Mouse (Mus musculus) forebrain, embryonic 10.5 days (tissue): ENCODE results near the gene Htra2. TPM values are rescaled to one million over a fixed set of nuclear protein-coding genes. Genes with fewer than 3 reads are reported as not detected.

Experiments
- DNase-seq: peaks from one replicate; pipeline ENCODE4 v3.0.0-alpha.2; 2017; ENCODE audit warnings: low spot score; ENCODE audit errors: extremely low spot score
- H3K27ac ChIP-seq: fragments of 300-500 bp; sonication (generic); 2 replicates; pipeline ENCODE4 v1.5.1; 2016; ENCODE audit warnings: mild to moderate bottlenecking
- H3K27me3 ChIP-seq: fragments of 300-500 bp; sonication (generic); 2 replicates; pipeline ENCODE4 v1.6.1; 2016; ENCODE audit warnings: mild to moderate bottlenecking; ENCODE audit not compliant: poor library complexity, severe bottlenecking
- H3K36me3 ChIP-seq: fragments of 300-500 bp; sonication (generic); replicated peaks from 2 replicates; pipeline ENCODE4 v1.6.1; 2016; ENCODE audit warnings: mild to moderate bottlenecking, moderate library complexity
- H3K4me1 ChIP-seq: fragments of 300-500 bp; sonication (generic); 2 replicates; pipeline ENCODE4 v1.6.1; 2016
- H3K4me3 ChIP-seq: fragments of 300-500 bp; sonication (generic); 2 replicates; pipeline ENCODE4 v1.5.1; 2016; ENCODE audit warnings: mild to moderate bottlenecking, moderate library complexity
- H3K9me3 ChIP-seq: fragments of 300-500 bp; sonication (generic); 2 replicates; pipeline ENCODE4 v1.6.1; 2016; ENCODE audit warnings: mild to moderate bottlenecking, moderate library complexity
- WGBS: fragments of 180-500 bp; shearing (Covaris S2); methylation state at CpG from one replicate; pipeline ENCODE4 v1.1.7; 2016; 5-methylcytosine and 5-hydroxymethylcytosine counted together
- polyA plus RNA-seq: library from polyadenylated mRNA; unstranded; fragments of >200 nt; fragmentation: Nextera tagmentation; extraction: Ambion mirVana; gene quantifications from 2 replicates; pipeline ENCODE4 v1.2.1, GENCODE M21; 2016

Htra2 gene
- polyA plus RNA-seq, 1 experiment from 2014 or later: 78.1 TPM

DNA sequence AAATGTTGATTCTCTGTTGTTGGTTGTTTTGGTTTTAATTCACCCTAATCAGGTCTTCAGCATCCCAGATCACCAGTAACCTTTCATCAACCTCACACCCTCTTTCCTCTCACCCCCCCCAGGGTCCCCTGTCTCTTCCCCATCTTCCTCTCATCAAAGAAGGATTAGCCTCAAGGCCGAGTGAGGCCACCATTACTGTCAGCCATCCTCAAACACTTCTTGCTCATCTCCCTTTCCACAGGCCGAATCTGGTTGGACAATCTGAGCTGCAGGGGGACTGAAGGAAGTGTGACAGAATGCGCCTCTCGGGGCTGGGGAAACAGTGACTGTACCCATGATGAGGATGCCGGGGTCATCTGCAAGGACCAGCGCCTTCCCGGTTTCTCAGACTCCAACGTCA is 17.9 kb downstream of the Htra2 start:
- Histone ChIP-seq H3K27ac (no peak overlapping the region), H3K4me3 (no peak overlapping the region), H3K4me1 (peaks cover 46% of the 10 kb centered on the region), H3K27me3 (peaks cover 65% of the 10 kb centered on the region), H3K36me3 (no peaks in the 10 kb centered on the region), H3K9me3 (no peaks in the 10 kb centered on the region)
- 83% methylated on average over 8 of the region's 8 CpGs for WGBS
- no peak for DNase-seq

DNA sequence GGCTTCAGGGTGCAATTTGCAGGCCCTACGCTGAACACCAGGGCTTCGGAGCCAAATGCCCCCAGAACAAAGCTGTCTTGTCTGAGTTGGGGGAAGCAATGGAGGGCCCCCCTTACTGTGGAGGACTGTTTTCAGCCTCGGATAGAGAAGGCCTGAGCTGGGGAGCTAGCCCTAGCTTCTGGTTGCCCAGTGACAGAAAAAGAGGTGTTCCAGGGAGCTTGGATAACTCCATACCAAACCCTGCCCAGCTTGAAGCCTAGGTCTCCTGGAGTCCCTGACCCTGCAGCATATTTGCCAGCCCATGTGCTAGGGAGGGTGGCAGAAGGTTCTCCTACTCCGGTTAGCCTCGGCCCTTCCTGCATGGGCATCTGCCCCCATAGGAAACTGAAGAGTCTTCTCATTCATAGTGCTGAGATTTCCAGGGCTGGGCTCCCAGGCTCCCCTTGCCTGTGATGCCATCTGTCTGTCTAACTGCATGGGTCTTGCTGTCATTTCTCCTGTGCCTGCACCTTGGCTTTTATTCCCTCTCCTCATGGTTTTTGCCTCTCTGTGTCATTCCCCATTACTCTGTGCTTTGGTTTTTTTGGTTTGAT is 20.5 kb downstream of the Htra2 start:
- no peak for DNase-seq
- Histone ChIP-seq H3K36me3 (peaks cover 3% of the 10 kb centered on the region; the same call in 1 of the 2 replicates), H3K27ac (peak overlapping the region; percentile 86), H3K4me3 (peak overlapping the region; percentile 68), H3K27me3 (peaks cover 86% of the 10 kb centered on the region), H3K9me3 (no peaks in the 10 kb centered on the region), H3K4me1 (peaks cover 70% of the 10 kb centered on the region)
- WGBS: 22% methylated on average over 5 of the region's 5 CpGs

DNA sequence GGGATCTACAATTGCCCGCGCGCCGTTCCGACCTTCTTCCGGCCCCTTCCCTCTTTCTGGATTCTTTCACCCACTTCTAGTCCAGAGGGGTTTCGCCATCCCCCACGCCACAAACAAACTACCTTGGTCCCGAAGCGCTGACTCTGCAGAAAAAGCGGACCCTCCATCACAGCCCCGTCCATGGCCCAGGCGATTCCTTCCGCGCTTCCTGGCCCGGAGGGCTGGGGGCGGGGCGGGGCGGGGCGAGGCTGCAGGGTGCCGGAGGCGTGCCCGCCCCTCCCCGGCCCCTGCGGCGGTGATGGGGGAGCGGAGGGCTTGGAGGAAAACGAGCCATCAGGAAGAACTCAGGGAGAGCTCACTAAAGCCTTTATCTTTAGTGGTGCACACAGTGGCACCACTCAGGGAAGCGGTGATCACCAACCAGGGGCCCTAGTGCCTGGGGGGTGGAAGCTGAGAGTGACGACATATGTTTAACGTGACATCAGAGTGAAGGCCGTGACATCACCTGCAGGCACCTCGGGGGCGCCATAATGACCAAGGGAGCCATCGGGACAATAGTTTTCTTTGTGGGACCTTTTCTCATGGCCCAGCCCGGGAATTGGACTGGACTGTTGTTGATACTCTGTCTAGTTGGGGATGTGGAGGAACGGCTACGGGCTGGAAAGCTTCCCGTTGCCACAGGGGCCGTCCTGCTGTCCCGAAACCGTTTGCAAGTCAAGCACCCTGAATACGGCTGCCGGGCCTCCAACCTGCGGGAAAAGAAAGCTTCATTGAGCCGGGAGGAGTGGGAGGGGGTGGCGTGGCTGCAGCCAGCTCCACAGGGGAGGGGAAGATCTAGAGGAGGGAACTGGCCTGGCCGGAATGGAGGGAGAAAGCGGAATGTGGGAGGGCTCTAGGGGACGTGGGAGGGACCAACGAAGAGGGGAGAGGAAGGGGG is 21.6 kb downstream of the Htra2 start, which contains the start of the genes Dok1 and Loxl3:
TSS of gene Dok1 (minus strand) at position 223 of the 937 bp plus-strand sequence.
TSS of gene Loxl3 (plus strand) at position 925 of the 937 bp plus-strand sequence.
- peaks cover 97% of the 10 kb centered on the region for H3K27me3 ChIP-seq
- no peaks in the 10 kb centered on the region for H3K9me3 ChIP-seq
- whole genome bisulfite sequencing: under 1% methylated on average over 51 of the region's 51 CpGs
- H3K27ac ChIP-seq: peak within 1 kb of the TSS; percentile 86
- H3K36me3 ChIP-seq: peaks cover 3% of the 10 kb centered on the region; the same call in 1 of the 2 replicates
- DNase-seq: peak; percentile 73
- H3K4me3 ChIP-seq: peak within 1 kb of the TSS; percentile 68
- H3K4me1 ChIP-seq: peaks cover 72% of the 10 kb centered on the region

DNA sequence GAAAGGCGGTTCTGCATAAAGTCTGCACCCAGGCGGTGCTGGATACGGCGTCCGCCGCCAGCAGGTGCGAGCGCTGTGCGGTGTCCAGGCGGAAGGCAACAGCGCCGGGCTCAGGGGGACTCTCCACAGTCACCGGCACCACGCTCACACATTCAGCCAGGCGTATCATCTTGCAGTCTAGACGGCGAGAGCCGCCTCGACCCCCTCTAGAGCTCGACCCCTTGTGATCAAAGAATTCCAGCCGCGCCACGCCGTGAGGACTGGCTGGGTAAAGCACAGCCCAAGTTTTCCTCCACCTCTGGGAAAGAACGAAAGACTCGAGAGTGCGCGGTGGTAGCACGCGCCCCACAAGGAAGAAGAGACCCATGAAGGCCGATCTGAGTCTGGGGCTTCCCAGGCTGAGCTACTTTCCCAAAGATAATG is 22.3 kb downstream of the Htra2 start:
- Histone ChIP-seq H3K36me3 (peaks cover 3% of the 10 kb centered on the region; the same call in 1 of the 2 replicates), H3K4me1 (peaks cover 69% of the 10 kb centered on the region), H3K4me3 (peak overlapping the region; percentile 68), H3K9me3 (no peaks in the 10 kb centered on the region), H3K27ac (peak overlapping the region; percentile 86), H3K27me3 (peaks cover 98% of the 10 kb centered on the region)
- peak; percentile 70 for DNase-seq
- WGBS: under 1% methylated on average over 31 of the region's 31 CpGs

DNA sequence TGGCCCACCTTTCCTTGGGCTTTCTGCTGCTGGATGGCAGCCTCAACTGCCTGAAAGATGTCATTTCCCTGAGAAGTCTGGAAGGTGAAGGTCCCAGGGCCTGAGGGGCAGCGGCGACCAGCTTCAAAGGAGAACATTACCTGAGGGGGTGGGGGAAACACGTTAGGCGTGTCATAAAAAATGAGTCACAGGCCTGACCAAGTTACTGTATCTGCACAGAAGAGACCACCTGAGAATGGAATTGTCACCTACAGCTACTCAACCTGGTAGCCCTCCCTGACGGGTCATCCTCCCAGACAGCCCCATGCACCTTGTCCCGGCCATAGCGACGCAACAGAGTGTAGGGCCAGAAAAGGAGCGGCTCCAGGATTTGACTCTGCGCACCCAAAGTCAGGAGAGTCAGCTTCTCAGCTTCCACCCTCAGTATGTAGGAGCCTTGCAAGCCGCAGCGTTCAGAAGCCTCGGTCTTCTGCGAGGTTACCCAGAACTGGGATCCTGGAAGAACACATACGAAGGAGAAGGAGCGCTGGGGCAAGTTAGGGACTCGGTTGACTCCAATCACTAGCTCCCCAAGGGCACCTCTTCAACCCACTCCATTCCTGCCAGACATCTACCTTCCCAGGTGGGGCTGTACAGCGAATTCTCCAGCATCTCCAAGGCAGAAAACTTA is 23.0 kb downstream of the Htra2 start:
- peaks cover 3% of the 10 kb centered on the region; the same call in 1 of the 2 replicates for H3K36me3 ChIP-seq
- no peaks in the 10 kb centered on the region for H3K9me3 ChIP-seq
- peaks cover 98% of the 10 kb centered on the region for H3K27me3 ChIP-seq
- WGBS: 12% methylated on average over 18 of the region's 18 CpGs
- DNase-seq: no peak
- H3K4me3 ChIP-seq: peak overlapping the region; percentile 68
- no peak overlapping the region for H3K27ac ChIP-seq
- H3K4me1 ChIP-seq: peaks cover 73% of the 10 kb centered on the region

DNA sequence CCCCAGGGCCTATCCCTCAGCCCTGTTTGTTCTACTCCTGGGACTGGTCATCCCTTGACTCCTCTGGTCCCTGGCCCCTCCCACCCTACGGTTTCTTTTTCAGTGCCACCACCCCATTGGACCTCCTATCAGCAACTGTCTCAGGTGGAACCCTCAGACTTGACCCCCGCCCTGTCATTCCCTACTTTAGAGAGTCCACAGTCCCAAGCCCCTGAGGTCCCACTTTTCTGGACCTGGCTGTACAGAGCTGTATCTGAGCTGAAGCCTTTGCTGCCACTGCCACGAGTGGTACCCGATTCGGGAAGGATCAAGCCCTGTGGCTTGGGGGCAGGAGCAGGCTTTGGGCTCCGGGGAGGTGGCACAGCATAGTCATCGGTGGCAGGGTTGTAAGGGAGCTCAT is 24.0 kb downstream of the Htra2 start:
- Histone ChIP-seq H3K9me3 (no peaks in the 10 kb centered on the region), H3K27ac (no peak overlapping the region), H3K27me3 (peaks cover 91% of the 10 kb centered on the region), H3K36me3 (peaks cover 3% of the 10 kb centered on the region; the same call in 1 of the 2 replicates), H3K4me3 (no peak overlapping the region), H3K4me1 (peaks cover 73% of the 10 kb centered on the region)
- DNase-seq: no peak
- WGBS: 53% methylated on average over 7 of the region's 7 CpGs

DNA sequence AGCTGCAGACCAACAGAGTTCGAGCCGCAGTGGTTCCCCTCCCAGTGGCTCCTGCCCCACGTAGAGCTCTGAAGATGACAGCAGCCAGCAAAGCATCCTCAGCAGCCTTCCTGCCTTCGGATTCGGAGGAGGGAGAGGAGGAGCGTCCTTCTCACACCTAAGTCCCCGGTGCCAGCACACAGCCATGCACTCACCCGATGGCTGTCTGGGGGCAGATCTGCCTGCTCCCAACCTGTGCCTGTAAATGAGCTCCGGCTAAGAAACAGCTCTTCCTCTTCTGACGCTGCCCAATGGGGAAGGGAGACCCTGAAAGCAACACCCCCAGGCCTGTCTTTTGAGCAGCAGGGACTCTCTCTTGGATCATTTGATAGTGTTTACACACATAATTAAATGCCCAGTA is 25.3 kb downstream of the Htra2 start:
- no peak for DNase-seq
- peaks cover 78% of the 10 kb centered on the region for H3K27me3 ChIP-seq
- no peak overlapping the region for H3K27ac ChIP-seq
- peaks cover 3% of the 10 kb centered on the region; the same call in 1 of the 2 replicates for H3K36me3 ChIP-seq
- no peak overlapping the region for H3K4me3 ChIP-seq
- WGBS: 11% methylated on average over 10 of the region's 10 CpGs
- H3K9me3 ChIP-seq: no peaks in the 10 kb centered on the region
- H3K4me1 ChIP-seq: peaks cover 63% of the 10 kb centered on the region

DNA sequence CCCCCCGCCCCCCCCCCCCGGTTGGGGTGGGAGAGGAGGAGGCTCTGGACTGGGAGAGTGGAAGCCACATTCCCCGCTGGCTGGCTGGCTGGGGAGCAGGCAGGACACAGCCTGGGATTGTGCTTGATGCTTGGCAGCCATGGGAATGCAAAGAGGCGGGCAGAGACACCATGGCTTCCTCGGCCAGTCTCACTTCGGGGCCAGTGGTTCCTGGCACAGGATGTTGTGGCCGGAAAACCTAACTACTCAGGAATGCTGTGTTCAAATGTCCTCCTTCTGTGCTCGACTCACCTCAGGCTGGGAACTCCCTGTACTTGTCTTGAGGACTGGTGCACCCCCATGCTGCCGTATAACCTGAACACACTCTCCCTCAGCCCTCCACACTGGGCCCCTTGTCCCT is 27.4 kb downstream of the Htra2 start:
- no peak for DNase-seq
- peaks cover 3% of the 10 kb centered on the region; the same call in 1 of the 2 replicates for H3K36me3 ChIP-seq
- H3K9me3 ChIP-seq: no peaks in the 10 kb centered on the region
- WGBS: 58% methylated on average over 7 of the region's 9 CpGs
- peaks cover 58% of the 10 kb centered on the region for H3K27me3 ChIP-seq
- no peak overlapping the region for H3K4me3 ChIP-seq
- H3K27ac ChIP-seq: no peak overlapping the region
- H3K4me1 ChIP-seq: peaks cover 44% of the 10 kb centered on the region

DNA sequence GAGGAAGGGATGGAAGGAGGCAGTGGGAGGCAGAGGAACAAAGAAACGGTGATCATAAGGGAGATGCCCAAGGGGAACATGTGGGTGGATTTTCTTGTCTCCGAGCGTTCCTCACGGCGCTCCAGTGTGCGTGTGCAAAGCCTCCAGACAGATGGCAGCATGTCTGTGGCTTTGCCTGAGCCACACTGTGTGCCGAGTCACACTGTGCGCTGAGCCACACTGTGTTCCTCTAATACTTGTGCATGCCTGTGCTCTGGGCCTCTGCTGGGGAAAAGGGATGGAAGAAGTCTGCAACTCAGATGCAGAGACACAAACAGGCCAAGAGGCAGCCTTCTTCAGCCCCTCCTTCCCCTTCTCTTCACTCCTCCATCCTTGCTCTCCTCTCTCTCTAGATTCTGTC is 27.8 kb downstream of the Htra2 start:
- Histone ChIP-seq H3K9me3 (no peaks in the 10 kb centered on the region), H3K27ac (no peak overlapping the region), H3K27me3 (peaks cover 54% of the 10 kb centered on the region), H3K4me3 (no peak overlapping the region), H3K36me3 (peaks cover 3% of the 10 kb centered on the region; the same call in 1 of the 2 replicates), H3K4me1 (peaks cover 39% of the 10 kb centered on the region)
- no peak for DNase-seq
- WGBS: 80% methylated on average over 8 of the region's 8 CpGs

DNA sequence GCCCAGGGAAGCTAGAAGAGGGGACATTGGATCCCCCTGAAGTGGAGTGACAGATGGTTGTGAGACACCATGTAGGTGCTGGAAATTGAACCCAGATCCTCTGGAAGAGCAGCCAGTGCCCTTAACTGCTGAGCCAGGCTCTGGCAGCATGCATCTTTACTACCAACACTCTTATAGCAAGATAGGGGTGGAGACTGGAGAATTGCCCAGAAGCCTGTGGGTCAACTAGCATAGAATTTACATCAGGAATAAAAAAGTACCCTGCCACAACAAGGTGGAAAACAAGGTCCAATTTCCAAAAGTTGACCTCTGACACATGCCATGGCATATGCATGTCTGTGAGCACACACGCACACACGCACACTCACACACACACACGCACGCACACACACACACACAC is 29.9 kb downstream of the Htra2 start:
- WGBS: 96% methylated on average over 4 of the region's 4 CpGs
- peaks cover 21% of the 10 kb centered on the region for H3K4me1 ChIP-seq
- DNase-seq: no peak

DNA sequence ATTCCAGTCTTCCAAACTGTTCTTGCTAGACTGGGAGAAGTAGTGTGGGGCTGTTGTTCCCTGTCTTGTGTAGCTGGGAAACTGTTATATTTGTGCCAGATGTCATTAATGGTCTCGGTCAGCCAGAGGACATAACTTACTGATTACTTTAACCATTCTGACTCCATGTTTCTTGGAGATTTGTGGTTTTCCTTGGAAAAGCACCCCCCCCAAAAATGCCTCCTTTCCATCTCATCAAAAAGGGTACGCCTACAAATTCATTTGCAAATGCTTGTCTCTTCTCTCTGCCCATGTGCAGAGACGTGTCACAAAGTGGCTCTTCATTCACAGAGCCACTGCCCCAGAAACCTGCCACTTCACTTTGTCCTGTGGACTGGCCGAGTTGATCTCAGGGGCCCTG is 30.7 kb downstream of the Htra2 start:
- no peaks in the 10 kb centered on the region for H3K9me3 ChIP-seq
- H3K27me3 ChIP-seq: peaks cover 26% of the 10 kb centered on the region
- H3K4me1 ChIP-seq: peaks cover 13% of the 10 kb centered on the region
- H3K4me3 ChIP-seq: no peak overlapping the region
- no peak for DNase-seq
- no peaks in the 10 kb centered on the region for H3K36me3 ChIP-seq
- H3K27ac ChIP-seq: no peak overlapping the region
- WGBS: 75% methylated on average over 4 of the region's 4 CpGs

More for the DNA sequence above, 29.9 kb downstream of the Htra2 start:
- Histone ChIP-seq H3K9me3 (no peaks in the 10 kb centered on the region), H3K27ac (no peak overlapping the region), H3K27me3 (peaks cover 34% of the 10 kb centered on the region), H3K4me3 (no peak overlapping the region), H3K36me3 (no peaks in the 10 kb centered on the region)

DNA sequence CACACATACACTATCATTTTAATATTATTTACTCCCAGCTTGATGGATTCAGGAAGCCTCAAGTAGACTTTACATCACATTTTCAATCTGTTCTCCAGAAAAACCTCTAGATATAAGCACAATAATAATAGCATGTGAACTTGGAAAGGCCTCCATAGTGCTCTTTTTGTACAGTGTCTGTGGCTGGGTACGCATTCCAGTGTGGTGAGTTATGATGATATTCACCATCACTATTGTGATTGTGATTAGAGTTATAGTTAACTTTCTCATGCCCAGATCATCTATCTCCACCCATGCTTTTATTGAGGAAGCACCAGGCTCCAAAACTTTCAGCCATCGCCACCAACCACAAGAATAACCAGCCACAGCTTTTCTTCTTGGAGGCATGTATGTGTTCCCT is 31.3 kb downstream of the Htra2 start:
- Histone ChIP-seq H3K4me1 (peaks cover 7% of the 10 kb centered on the region), H3K36me3 (no peaks in the 10 kb centered on the region), H3K27ac (no peak overlapping the region), H3K4me3 (no peak overlapping the region), H3K9me3 (no peaks in the 10 kb centered on the region), H3K27me3 (peaks cover 19% of the 10 kb centered on the region)
- no peak for DNase-seq
- 92% methylated on average over 2 of the region's 2 CpGs for WGBS
